In the genomic region with DNA sequence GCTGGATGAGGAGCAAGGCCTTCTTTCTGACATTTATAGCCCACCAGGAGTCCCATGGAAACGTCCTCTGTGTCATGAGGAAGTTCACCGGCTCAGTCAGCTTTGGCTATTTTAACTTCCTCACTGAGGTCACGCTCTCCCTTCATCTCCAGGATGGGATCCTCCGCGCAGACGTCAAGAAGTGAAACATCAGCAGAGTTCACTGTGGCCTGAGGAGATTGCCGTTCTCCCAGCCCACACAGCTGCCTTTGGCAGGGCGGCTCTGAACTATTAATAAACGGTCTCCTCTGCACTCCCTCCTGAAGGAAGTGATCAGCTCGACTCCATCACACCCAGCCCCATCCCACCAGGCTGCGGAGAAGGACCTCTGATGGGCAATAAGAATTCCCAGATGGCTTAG, we compare ENCODE assay signal across 21 mouse cellular contexts. TPM values are rescaled to one million over a fixed set of nuclear protein-coding genes. Genes with fewer than 3 reads are reported as not detected.
DNase-seq lines count a peak whose midpoint lies in the region; ATAC-seq lines count a peak whose summit lies in the region.
"Had no signal": no experiment of that assay in that cellular context is flagged by ENCODE, and none has a peak within 500 bp of the region (broad histone marks: within the 10 kb centered on the region; RNA-seq: fewer than 3 reads in every experiment).

No protein-coding gene starts in this region.

- H3K27ac ChIP-seq in heart, embryonic 12.5 days (ENCODE audit: poor library complexity, severe bottlenecking), result no peak overlapping the region
- H3K27ac ChIP-seq: embryonic facial prominence, embryonic 15.5 days; heart, adult 2 months; midbrain, embryonic 12.5 days had no signal

- no peak for ATAC-seq in heart, embryonic 12.5 days (ENCODE audit: insufficient number of reproducible peaks, low FRiP score)
- no peak for ATAC-seq in megakaryocyte progenitor cell, adult 5-6 weeks (replicated peaks; ENCODE audit: poor library complexity)

- DNase-seq in heart, adult 11 months, result peak; percentile 98
- DNase-seq in kidney, postnatal 4 days, result peak; percentile 20 to 24
- DNase-seq in kidney, adult 8-10 months, result no peak
- peak; percentile 41 for DNase-seq in brain, adult 2 months (ENCODE audit: low read depth, low spot score)
- peak; percentile 4 to 7 for DNase-seq in heart, postnatal 36 days
- DNase-seq in retina, embryonic 14.5 days (ENCODE audit: low spot score), result no peak
- DNase-seq: embryo, embryonic 11 days; kidney, postnatal 25 days; liver; thymus, postnatal 25 days had no signal

- H3K9ac ChIP-seq in heart, embryonic 12.5 days, result no peak overlapping the region
- H3K9ac ChIP-seq: embryonic facial prominence, embryonic 15.5 days; midbrain, embryonic 12.5 days had no signal

- no peaks in the 10 kb centered on the region for H3K27me3 ChIP-seq in heart, embryonic 12.5 days (replicated peaks)
- H3K27me3 ChIP-seq: embryonic facial prominence, embryonic 15.5 days; midbrain, embryonic 12.5 days had no signal

- intact Hi-C loops in heart, postnatal 36 days (cut with DNase I), result no loop called here

- H3K4me1 ChIP-seq in heart, embryonic 12.5 days (replicated peaks), result no peaks in the 10 kb centered on the region
- H3K4me1 ChIP-seq: embryonic facial prominence, embryonic 15.5 days; midbrain, embryonic 12.5 days had no signal

- no peak overlapping the region for H3K4me3 ChIP-seq in heart, embryonic 12.5 days
- H3K4me3 ChIP-seq: embryonic facial prominence, embryonic 15.5 days; heart, adult 2 months; midbrain, embryonic 12.5 days had no signal

- H3K36me3 ChIP-seq in heart, embryonic 12.5 days, result no peaks in the 10 kb centered on the region
- H3K36me3 ChIP-seq: embryonic facial prominence, embryonic 15.5 days; midbrain, embryonic 12.5 days had no signal

- peaks cover 6% of the 10 kb centered on the region for H3K9me3 ChIP-seq in heart, embryonic 12.5 days (replicated peaks)
- H3K9me3 ChIP-seq: embryonic facial prominence, embryonic 15.5 days had no signal

- no peak overlapping the region for H3K4me2 ChIP-seq in heart, embryonic 12.5 days
- H3K4me2 ChIP-seq: embryonic facial prominence, embryonic 15.5 days; midbrain, embryonic 12.5 days had no signal

- 57% methylated on average over 11 of the region's 11 CpGs for WGBS in heart, embryonic 12.5 days

RNA-seq across cellular contexts. Expression of gene Aym1, which starts 45.6 kb away (rescaled TPM):
- polyA plus RNA-seq in heart, embryonic 12.5 days (2016; fragmentation: Nextera tagmentation; extraction: Ambion mirVana), result not detected in 2 replicates
- not detected for total RNA-seq in heart, postnatal 36 days (2021)
- not detected in 2 replicates for total RNA-seq in megakaryocyte progenitor cell, adult 5-6 weeks (2015)
- total RNA-seq in megakaryocyte progenitor cell, adult 5-6 weeks (2017), result not detected in 2 replicates
- total RNA-seq: adrenal gland, postnatal 4 days; heart, adult 2 months; left cerebral cortex, postnatal 36 days had no signal
- polyA plus RNA-seq: C2C12; embryonic facial prominence, embryonic 15.5 days; forebrain, embryonic 11.5 days; heart, adult 2 months; hindbrain, embryonic 11.5 days; midbrain, embryonic 12.5 days; neural tube, embryonic 14.5 days had no signal

Comparison
In these comparisons a context has a peak if more than half of its experiments do, and no peak if none do; other contexts are left out.
1. DNase-seq: peak in heart, adult 11 months (single experiment), kidney, postnatal 4 days (2 of 2), brain, adult 2 months (single experiment) and heart, postnatal 36 days (2 of 2); none in kidney, adult 8-10 months (0 of 2) and retina, embryonic 14.5 days (single experiment).